Mouse (Mus musculus): Measurements from ENCODE around the gene Tubgcp2. TPM values are rescaled to one million over a fixed set of nuclear protein-coding genes. Genes with fewer than 3 reads are reported as not detected.

Tubgcp2 gene
- total and polyA plus RNA-seq, 3 experiments: 27.1 to 43.6 TPM; not detected in 1

GRCm38 (mm10) chr7:139990864-139991394, 45.5 kb downstream of the Tubgcp2 start:
- H3K36me3 ChIP-seq (ENCODE audit: control insufficient read depth in 1 of 2, insufficient read depth in 2 of 2, low read length in 2 of 2): peaks cover 0 to 5% of the 10 kb centered on the region in 2 experiments; a peak in 1 of 4 replicates
- DNase-seq (ENCODE audit: low read depth, low spot score): no peak
- no peaks in the 10 kb centered on the region for H3K27me3 ChIP-seq (ENCODE audit: control insufficient read depth in 1 of 2, insufficient read depth in 2 of 2, low read length in 2 of 2)
- no peak overlapping the region for H3K27ac ChIP-seq (ENCODE audit: control insufficient read depth, low read depth, low read length)
- no peaks in the 10 kb centered on the region for H3K79me2 ChIP-seq (ENCODE audit: control insufficient read depth, insufficient read depth, low read length, poor library complexity)
- no peaks in the 10 kb centered on the region for H3K9me3 ChIP-seq (replicated peaks; ENCODE audit: insufficient read depth, low read length)
- no peak overlapping the region for H3K4me3 ChIP-seq (ENCODE audit: control insufficient read depth in 1 of 2, insufficient read depth in 1 of 2, low read depth in 2 of 2, low read length in 2 of 2)
- no peak overlapping the region for H3K9ac ChIP-seq (ENCODE audit: control insufficient read depth, low read depth, low read length, poor library complexity, severe bottlenecking)
- H3K4me1 ChIP-seq (ENCODE audit: control insufficient read depth in 1 of 2, insufficient read depth in 2 of 2, low read length in 2 of 2): peaks cover 0 to 7% of the 10 kb centered on the region in 2 experiments; a peak in 2 of 4 replicates
- TF ChIP-seq HCFC1 (IDR thresholded peaks at IDR 0.05; ENCODE audit: low read depth, low read length) (no peak), CHD2 (IDR thresholded peaks at IDR 0.05; ENCODE audit: low read length) (no peak), ZMIZ1 (IDR thresholded peaks at IDR 0.05; ENCODE audit: low read depth, low read length) (no peak), MEF2A (IDR thresholded peaks at IDR 0.05; ENCODE audit: extremely low read depth, insufficient replicate concordance, low read depth, low read length, poor library complexity, severe bottlenecking) (no peak), TBP (IDR thresholded peaks at IDR 0.05; ENCODE audit: low read depth, low read length) (no peak), ZKSCAN1 (IDR thresholded peaks at IDR 0.05; ENCODE audit: low read depth, low read length) (no peak), GABPA (IDR thresholded peaks at IDR 0.05; ENCODE audit: low read depth, low read length) (no peak), MYC (IDR thresholded peaks at IDR 0.05; ENCODE audit: low read depth, low read length) (no peak), POLR2AphosphoS2 (IDR thresholded peaks at IDR 0.05; ENCODE audit: low read length) (no peak), GATA1 (IDR thresholded peaks at IDR 0.05; ENCODE audit: low read depth, low read length) (no peak), RAD21 (IDR thresholded peaks at IDR 0.05; ENCODE audit: low read depth, low read length) (no peak), TAL1 (IDR thresholded peaks at IDR 0.05; ENCODE audit: low read length) (no peak), EP300 (IDR thresholded peaks at IDR 0.05; ENCODE audit: low read depth in 1 of 2, low read length in 2 of 2) (no peak), E2F4 (IDR thresholded peaks at IDR 0.05; ENCODE audit: borderline replicate concordance, low read depth, low read length) (no peak), UBTF (IDR thresholded peaks at IDR 0.05; ENCODE audit: borderline replicate concordance, insufficient read depth, low read depth, low read length) (no peak), MAX (IDR thresholded peaks at IDR 0.05; ENCODE audit: low read length) (no peak), USF1 (IDR thresholded peaks at IDR 0.05; ENCODE audit: low read depth, low read length) (no peak), POLR2AphosphoS5 (IDR thresholded peaks at IDR 0.05; ENCODE audit: borderline replicate concordance, low read depth, low read length) (no peak), USF2 (IDR thresholded peaks at IDR 0.05; ENCODE audit: borderline replicate concordance in 1 of 2, insufficient read depth in 1 of 2, low read depth in 1 of 2, low read length in 2 of 2) (no peak), TCF12 (IDR thresholded peaks at IDR 0.05; ENCODE audit: low read depth, low read length) (no peak)

GRCm38 (mm10) chr7:139988272-139988671, 48.2 kb downstream of the Tubgcp2 start:
- H3K27ac ChIP-seq (ENCODE audit: control insufficient read depth, low read depth, low read length): no peak overlapping the region
- H3K36me3 ChIP-seq (ENCODE audit: control insufficient read depth in 1 of 2, insufficient read depth in 2 of 2, low read length in 2 of 2): peaks cover 0 to 5% of the 10 kb centered on the region in 2 experiments; a peak in 1 of 4 replicates

More at GRCm38 (mm10) chr7:139988272-139988671, 48.2 kb downstream of the Tubgcp2 start:
- H3K9me3 ChIP-seq (replicated peaks; ENCODE audit: insufficient read depth, low read length): no peaks in the 10 kb centered on the region
- no peaks in the 10 kb centered on the region for H3K27me3 ChIP-seq (ENCODE audit: control insufficient read depth in 1 of 2, insufficient read depth in 2 of 2, low read length in 2 of 2)
- no peak for TF ChIP-seq EP300 (IDR thresholded peaks at IDR 0.05; ENCODE audit: low read depth in 1 of 2, low read length in 2 of 2)
- TF ChIP-seq USF1 (IDR thresholded peaks at IDR 0.05; ENCODE audit: low read depth, low read length): peak; percentile 77
- TF ChIP-seq NRF1 (IDR thresholded peaks at IDR 0.05; ENCODE audit: insufficient read depth, low read depth, low read length, poor library complexity, severe bottlenecking): no peak
- TF ChIP-seq MAFK (IDR thresholded peaks at IDR 0.05; ENCODE audit: borderline replicate concordance, low read depth, low read length): no peak
- no peak for TF ChIP-seq ZNF384 (IDR thresholded peaks at IDR 0.05; ENCODE audit: low read depth, low read length)
- TF ChIP-seq BHLHE40 (IDR thresholded peaks at IDR 0.05; ENCODE audit: borderline replicate concordance, low read depth, low read length): peak; percentile 61; the same call in 1 of the 2 replicates
- no peak for TF ChIP-seq GATA1 (IDR thresholded peaks at IDR 0.05; ENCODE audit: low read depth, low read length)
- TF ChIP-seq TAL1 (IDR thresholded peaks at IDR 0.05; ENCODE audit: low read length): no peak
- H3K9ac ChIP-seq (ENCODE audit: control insufficient read depth, low read depth, low read length, poor library complexity, severe bottlenecking): no peak overlapping the region
- DNase-seq (ENCODE audit: low read depth, low spot score): no peak
- H3K79me2 ChIP-seq (ENCODE audit: control insufficient read depth, insufficient read depth, low read length, poor library complexity): no peaks in the 10 kb centered on the region
- H3K4me1 ChIP-seq (ENCODE audit: control insufficient read depth in 1 of 2, insufficient read depth in 2 of 2, low read length in 2 of 2): peaks cover 0 to 7% of the 10 kb centered on the region in 2 experiments; a peak in 2 of 4 replicates
- H3K4me3 ChIP-seq (ENCODE audit: control insufficient read depth in 1 of 2, insufficient read depth in 1 of 2, low read depth in 2 of 2, low read length in 2 of 2): no peak overlapping the region
